Mouse (Mus musculus): ENCODE data around the gene Smoc2. TPM values are rescaled to one million over a fixed set of nuclear protein-coding genes. Genes with fewer than 3 reads are reported as not detected.

Gene Smoc2
- total and polyA plus RNA-seq, 3 experiments: 0.34 TPM; not detected in 2

- Histone ChIP-seq H3K9me3 (replicated peaks; ENCODE audit: low read length) (peaks cover 7% of the 10 kb centered on the region), H3K27ac (ENCODE audit: insufficient read depth, low read depth) (no peak overlapping the region), H3K36me3 (replicated peaks in 1 of 2; ENCODE audit: control insufficient read depth in 1 of 2, insufficient read depth in 1 of 2, low read length in 1 of 2) (no peaks in the 10 kb centered on the region), H3K4me1 (ENCODE audit: control insufficient read depth in 1 of 2, insufficient read depth in 2 of 2) (peaks cover 0 to 16% of the 10 kb centered on the region in 2 experiments; a peak in 2 of 4 replicates), H3K27me3 (replicated peaks) (no peaks in the 10 kb centered on the region), H3K4me2 (ENCODE audit: insufficient read depth, low read depth, poor library complexity, severe bottlenecking) (no peak overlapping the region), H3K4me3 (replicated peaks in 1 of 3; ENCODE audit: low read depth in 2 of 3, low read length in 2 of 3, poor library complexity in 1 of 3) (no peak overlapping the region), H3K79me2 (replicated peaks; ENCODE audit: control insufficient read depth, extremely low read depth, insufficient read depth, poor library complexity, severe bottlenecking) (no peaks in the 10 kb centered on the region), H3K9ac (ENCODE audit: insufficient read depth, low read depth) (no peak overlapping the region)
- no peak for DNase-seq (ENCODE audit: extremely low read depth)
- dilution Hi-C loops (cut with MboI; ENCODE audit: extremely low pct_ligation_motif_present, extremely low pct_unique_long_range_greater_than_20kb, low sequenced_read_pairs): no loop called here
- in situ Hi-C loops (cut with MboI; ENCODE audit: low pct_ligation_motif_present, low pct_unique_long_range_greater_than_20kb, low sequenced_read_pairs): no loop called here
- no peak for TF ChIP-seq UBTF (IDR thresholded peaks at IDR 0.05; ENCODE audit: low read depth, low read length)
Observed at GRCm38 (mm10) chr17:14302356-14302755, 23.1 kb downstream of the Smoc2 start.

DNA sequence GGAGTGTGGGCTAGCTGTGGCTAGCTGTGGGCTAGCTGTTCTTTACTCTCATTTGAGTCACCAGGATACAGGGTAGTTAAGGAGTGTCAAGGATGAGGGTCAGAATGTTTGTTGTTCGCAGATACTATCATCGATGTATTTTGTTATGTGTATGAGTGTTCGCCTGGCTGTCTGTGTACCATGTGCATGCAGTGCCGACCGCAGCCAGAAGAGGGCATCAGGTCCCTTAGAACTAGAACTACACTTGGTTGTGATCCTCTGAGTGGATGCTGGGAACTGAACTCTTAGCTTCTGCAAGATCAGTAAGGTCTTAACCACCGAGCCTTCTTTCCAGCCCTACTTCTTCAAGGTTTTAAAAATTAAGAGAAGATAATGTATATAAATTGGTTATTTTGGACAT, 24.4 kb downstream of the Smoc2 start:
- no peak for DNase-seq (ENCODE audit: extremely low read depth)
- Histone ChIP-seq H3K27me3 (replicated peaks) (no peaks in the 10 kb centered on the region), H3K4me2 (ENCODE audit: insufficient read depth, low read depth, poor library complexity, severe bottlenecking) (no peak overlapping the region), H3K27ac (ENCODE audit: insufficient read depth, low read depth) (no peak overlapping the region), H3K36me3 (replicated peaks in 1 of 2; ENCODE audit: control insufficient read depth in 1 of 2, insufficient read depth in 1 of 2, low read length in 1 of 2) (no peaks in the 10 kb centered on the region), H3K4me3 (replicated peaks in 1 of 3; ENCODE audit: low read depth in 2 of 3, low read length in 2 of 3, poor library complexity in 1 of 3) (no peak overlapping the region), H3K4me1 (ENCODE audit: control insufficient read depth in 1 of 2, insufficient read depth in 2 of 2) (peaks cover 0 to 16% of the 10 kb centered on the region in 2 experiments; a peak in 2 of 4 replicates), H3K79me2 (replicated peaks; ENCODE audit: control insufficient read depth, extremely low read depth, insufficient read depth, poor library complexity, severe bottlenecking) (no peaks in the 10 kb centered on the region), H3K9me3 (replicated peaks; ENCODE audit: low read length) (peaks cover 7% of the 10 kb centered on the region), H3K9ac (ENCODE audit: insufficient read depth, low read depth) (no peak overlapping the region)
- in situ Hi-C loops (cut with MboI; ENCODE audit: low pct_ligation_motif_present, low pct_unique_long_range_greater_than_20kb, low sequenced_read_pairs): no loop called here
- TF ChIP-seq SMC3 (IDR thresholded peaks at IDR 0.05; ENCODE audit: low read depth, low read length) (0 out of 2 replicates have a peak, but pooled peaks have one; percentile 16), CTCF (conservative IDR thresholded peaks at IDR 0.05 in 1 of 2, IDR thresholded peaks at IDR 0.05 in 1 of 2; ENCODE audit: low read depth in 2 of 2, low read length in 2 of 2) (peak in 1 of 2 experiments; percentile 35; a peak in 2 of 4 replicates), SIN3A (IDR thresholded peaks at IDR 0.05; ENCODE audit: low read length) (no peak)
- dilution Hi-C loops (cut with MboI; ENCODE audit: extremely low pct_ligation_motif_present, extremely low pct_unique_long_range_greater_than_20kb, low sequenced_read_pairs): no loop called here

DNA sequence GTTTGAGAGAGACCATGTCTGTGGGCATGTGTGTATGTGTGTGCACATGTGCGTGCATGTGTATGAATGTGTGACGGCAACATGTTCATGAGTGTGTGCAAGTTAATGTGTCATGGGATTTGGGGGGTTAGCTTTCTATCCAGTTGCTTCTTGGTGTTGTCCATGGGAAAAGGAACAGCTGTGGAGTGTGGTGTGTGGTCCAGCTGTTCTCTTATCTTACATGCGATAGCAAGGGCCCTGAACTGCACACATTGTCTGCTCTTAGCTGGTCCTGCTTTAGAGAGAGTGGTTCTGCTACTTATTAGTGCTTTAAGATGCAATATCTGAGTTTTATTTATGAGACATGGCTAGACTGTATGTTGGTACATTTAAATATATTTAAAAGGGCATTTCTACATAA, 30.6 kb downstream of the Smoc2 start:
- H3K27me3 ChIP-seq (replicated peaks): peaks cover 20% of the 10 kb centered on the region
- H3K4me3 ChIP-seq (replicated peaks in 1 of 3; ENCODE audit: low read depth in 2 of 3, low read length in 2 of 3, poor library complexity in 1 of 3): no peak overlapping the region
- TF ChIP-seq RCOR1 (conservative IDR thresholded peaks at IDR 0.05; ENCODE audit: low read depth, low read length) (no peak), JUN (IDR thresholded peaks at IDR 0.05; ENCODE audit: insufficient read depth, low read depth, low read length) (no peak), MAZ (IDR thresholded peaks at IDR 0.05; ENCODE audit: low read depth, low read length) (no peak), TCF12 (IDR thresholded peaks at IDR 0.05; ENCODE audit: low read depth, low read length) (no peak), POLR2AphosphoS2 (IDR thresholded peaks at IDR 0.05; ENCODE audit: low read depth, low read length) (no peak)
- H3K36me3 ChIP-seq (replicated peaks in 1 of 2; ENCODE audit: control insufficient read depth in 1 of 2, insufficient read depth in 1 of 2, low read length in 1 of 2): no peaks in the 10 kb centered on the region
- no peak overlapping the region for H3K9ac ChIP-seq (ENCODE audit: insufficient read depth, low read depth)
- no peak overlapping the region for H3K27ac ChIP-seq (ENCODE audit: insufficient read depth, low read depth)
- H3K9me3 ChIP-seq (replicated peaks; ENCODE audit: low read length): no peaks in the 10 kb centered on the region
- H3K79me2 ChIP-seq (replicated peaks; ENCODE audit: control insufficient read depth, extremely low read depth, insufficient read depth, poor library complexity, severe bottlenecking): no peaks in the 10 kb centered on the region
- no peak for DNase-seq (ENCODE audit: extremely low read depth)
- H3K4me2 ChIP-seq (ENCODE audit: insufficient read depth, low read depth, poor library complexity, severe bottlenecking): no peak overlapping the region
- in situ Hi-C loops (cut with MboI; ENCODE audit: low pct_ligation_motif_present, low pct_unique_long_range_greater_than_20kb, low sequenced_read_pairs): no loop called here
- no peaks in the 10 kb centered on the region; a peak in 1 of 4 replicates for H3K4me1 ChIP-seq (ENCODE audit: control insufficient read depth in 1 of 2, insufficient read depth in 2 of 2)
- dilution Hi-C loops (cut with MboI; ENCODE audit: extremely low pct_ligation_motif_present, extremely low pct_unique_long_range_greater_than_20kb, low sequenced_read_pairs): no loop called here

All from CH12.LX (cell line).